Mouse (Mus musculus): ENCODE data around the gene Wrnip1. TPM values are rescaled to one million over a fixed set of nuclear protein-coding genes. Genes with fewer than 3 reads are reported as not detected.

The Wrnip1 gene
- 19.7 and 21.1 TPM in 2 replicates for polyA plus RNA-seq (2015; fragmentation: Nextera tagmentation; extraction: Ambion mirVana)

DNA sequence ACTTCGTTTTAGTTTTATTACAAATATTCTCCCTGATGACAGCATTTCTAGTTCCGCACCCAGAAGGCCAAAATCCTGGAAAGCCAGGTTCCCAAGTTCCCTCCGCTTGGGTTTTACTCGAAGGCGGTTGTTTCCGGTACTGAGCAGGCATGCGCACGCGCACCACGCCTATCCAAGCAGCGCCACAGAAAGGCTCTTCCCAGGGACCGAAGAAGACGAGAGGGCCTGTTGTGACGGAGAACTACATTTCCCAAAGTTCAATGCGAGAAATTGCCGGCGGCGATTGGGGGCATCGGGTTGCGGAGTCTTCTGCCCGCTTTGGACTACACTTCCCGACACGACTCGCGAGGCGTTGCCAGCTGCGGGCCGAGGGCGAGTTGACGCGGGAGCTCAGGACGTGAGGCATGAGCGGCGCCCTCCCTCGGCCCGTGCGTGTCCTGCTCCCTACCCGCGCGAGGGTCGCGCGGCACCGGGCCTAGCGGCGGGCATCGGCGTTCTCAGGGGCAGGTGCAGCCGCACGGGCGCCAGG is at the start of gene Wrnip1:
Wrnip1 (plus strand) TSS at position 346 of the 529 bp plus-strand sequence.
- peaks cover 8% of the 10 kb centered on the region for H3K36me3 ChIP-seq (ENCODE audit: insufficient read depth, low read length)
- H3K9me3 ChIP-seq (ENCODE audit: low read length): no peaks in the 10 kb centered on the region
- peaks cover 19% of the 10 kb centered on the region for H3K4me1 ChIP-seq (ENCODE audit: insufficient read depth, low read length)
- peak within 1 kb of the TSS; percentile 83 for H3K4me2 ChIP-seq (replicated peaks; ENCODE audit: low read depth, low read length)
- peak within 1 kb of the TSS; percentile 57 for H3K27ac ChIP-seq (ENCODE audit: low read length)
- 0% methylated on average over 51 of the region's 51 CpGs for WGBS
- peak within 1 kb of the TSS; percentile 75 for H3K4me3 ChIP-seq (ENCODE audit: low read length)
- ATAC-seq (ENCODE audit: low FRiP score, low TSS enrichment): peak; percentile 97
- H3K27me3 ChIP-seq (ENCODE audit: insufficient read depth, low read length): no peaks in the 10 kb centered on the region
- peak within 1 kb of the TSS; percentile 85 for H3K9ac ChIP-seq (replicated peaks; ENCODE audit: low read length)

DNA sequence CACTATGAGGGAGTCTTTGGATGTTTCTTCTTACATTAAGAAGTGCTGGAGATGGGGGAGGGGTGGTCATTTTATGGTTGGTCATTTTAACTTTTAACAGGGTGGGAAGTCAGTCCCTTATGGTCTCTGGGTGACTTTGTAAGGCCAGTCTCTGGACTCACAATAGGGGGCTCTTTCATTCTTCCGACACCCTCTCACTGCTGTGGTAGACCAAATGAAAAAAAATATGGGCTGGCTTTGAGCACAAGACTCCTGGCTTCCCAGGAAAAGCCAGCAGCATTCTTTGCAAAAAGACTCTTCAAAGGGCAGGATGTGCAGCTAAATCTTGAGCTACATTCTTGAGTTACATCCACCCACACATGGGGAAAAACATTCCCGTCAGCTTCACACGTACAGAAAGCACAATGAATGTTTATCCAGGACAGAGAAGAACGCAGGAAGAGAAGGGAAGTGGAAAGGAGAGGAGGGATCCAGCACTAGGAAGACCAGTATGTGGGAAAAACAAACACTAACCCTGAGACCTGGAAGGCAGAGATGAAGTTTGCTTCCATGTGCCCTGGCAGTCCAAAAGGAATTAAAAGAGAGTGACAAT is 49.7 kb upstream of the Wrnip1 start:
- ATAC-seq (ENCODE audit: low FRiP score, low TSS enrichment): peak; percentile 91
- 5% methylated on average over 4 of the region's 4 CpGs for WGBS
- Histone ChIP-seq H3K27me3 (ENCODE audit: insufficient read depth, low read length) (no peaks in the 10 kb centered on the region), H3K36me3 (ENCODE audit: insufficient read depth, low read length) (no peaks in the 10 kb centered on the region), H3K27ac (ENCODE audit: low read length) (peak overlapping the region; percentile 80), H3K4me3 (ENCODE audit: low read length) (no peak overlapping the region), H3K9ac (replicated peaks; ENCODE audit: low read length) (no peak overlapping the region), H3K9me3 (ENCODE audit: low read length) (no peaks in the 10 kb centered on the region), H3K4me1 (ENCODE audit: insufficient read depth, low read length) (peaks cover 16% of the 10 kb centered on the region), H3K4me2 (replicated peaks; ENCODE audit: low read depth, low read length) (no peak overlapping the region)

DNA sequence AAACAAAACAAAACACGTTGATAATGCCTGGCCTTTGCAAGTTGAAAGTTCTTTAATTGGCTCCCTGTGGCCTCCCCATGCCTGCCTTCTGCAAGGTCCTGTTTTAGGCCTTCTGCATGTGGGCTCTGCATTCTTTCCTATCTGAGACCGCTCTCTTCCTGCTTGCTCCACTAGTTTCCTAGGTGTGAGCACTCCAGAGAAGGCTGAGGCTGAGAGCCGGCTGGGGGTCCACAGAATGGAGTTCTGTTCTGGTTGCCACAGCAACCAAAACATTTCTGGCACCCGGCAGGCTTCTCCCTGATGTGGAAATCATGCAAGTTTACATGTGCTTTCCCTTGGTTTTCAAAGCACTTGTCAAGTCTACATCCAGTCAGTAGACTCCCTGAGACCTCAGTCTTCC is 42.8 kb upstream of the Wrnip1 start:
- Histone ChIP-seq H3K27me3 (ENCODE audit: insufficient read depth, low read length) (no peaks in the 10 kb centered on the region), H3K4me1 (ENCODE audit: insufficient read depth, low read length) (no peaks in the 10 kb centered on the region), H3K9ac (replicated peaks; ENCODE audit: low read length) (no peak overlapping the region), H3K36me3 (ENCODE audit: insufficient read depth, low read length) (no peaks in the 10 kb centered on the region), H3K4me3 (ENCODE audit: low read length) (no peak overlapping the region), H3K4me2 (replicated peaks; ENCODE audit: low read depth, low read length) (no peak overlapping the region), H3K27ac (ENCODE audit: low read length) (no peak overlapping the region), H3K9me3 (ENCODE audit: low read length) (no peaks in the 10 kb centered on the region)
- WGBS: 36% methylated on average over 4 of the region's 4 CpGs
- ATAC-seq (ENCODE audit: low FRiP score, low TSS enrichment): no peak

DNA sequence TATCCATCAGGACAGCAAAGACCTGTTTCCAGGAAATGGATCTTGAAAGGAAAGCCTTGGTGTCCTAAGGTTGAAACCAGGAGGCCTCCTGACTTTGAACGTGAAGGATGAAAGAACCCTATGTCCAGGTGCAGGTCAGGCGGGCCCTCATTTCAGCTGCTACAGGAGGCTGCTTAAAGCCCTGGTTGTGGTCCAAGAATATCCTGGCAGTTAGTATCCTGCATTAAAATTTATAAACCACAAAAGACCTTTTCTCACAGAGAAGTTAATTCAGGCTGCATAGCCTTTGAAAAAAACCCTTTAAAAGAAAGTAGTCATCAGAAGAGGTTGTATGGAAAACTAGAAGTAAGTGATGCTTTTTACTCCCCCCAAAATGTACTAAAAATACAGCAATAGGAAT is 41.0 kb upstream of the Wrnip1 start:
- no peaks in the 10 kb centered on the region for H3K27me3 ChIP-seq (ENCODE audit: insufficient read depth, low read length)
- H3K27ac ChIP-seq (ENCODE audit: low read length): no peak overlapping the region
- no peak overlapping the region for H3K4me2 ChIP-seq (replicated peaks; ENCODE audit: low read depth, low read length)
- no peak for ATAC-seq (ENCODE audit: low FRiP score, low TSS enrichment)
- 68% methylated on average over 2 of the region's 2 CpGs for WGBS
- H3K36me3 ChIP-seq (ENCODE audit: insufficient read depth, low read length): no peaks in the 10 kb centered on the region
- H3K9me3 ChIP-seq (ENCODE audit: low read length): no peaks in the 10 kb centered on the region
- H3K4me1 ChIP-seq (ENCODE audit: insufficient read depth, low read length): no peaks in the 10 kb centered on the region
- no peak overlapping the region for H3K9ac ChIP-seq (replicated peaks; ENCODE audit: low read length)
- H3K4me3 ChIP-seq (ENCODE audit: low read length): no peak overlapping the region

DNA sequence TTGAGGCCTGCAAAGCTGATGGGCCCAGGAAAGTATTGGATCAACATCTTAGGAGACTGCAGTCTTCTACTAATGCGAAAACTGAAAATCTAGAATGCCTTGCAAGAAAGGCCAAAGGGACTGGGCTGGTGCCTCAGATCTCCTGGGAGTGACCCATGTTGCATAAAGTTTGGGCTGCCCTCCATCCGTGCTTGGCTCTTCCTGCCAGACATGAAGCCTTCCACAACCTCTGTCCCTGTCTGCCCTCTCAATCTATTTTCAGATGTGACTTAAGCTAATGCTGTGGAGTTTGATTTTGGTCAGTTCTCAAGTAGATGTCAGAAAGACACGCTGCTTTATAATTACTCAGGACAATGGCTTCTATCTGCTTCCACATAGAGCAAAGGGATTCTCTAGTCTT is 38.7 kb upstream of the Wrnip1 start:
- H3K36me3 ChIP-seq (ENCODE audit: insufficient read depth, low read length): no peaks in the 10 kb centered on the region
- 82% methylated on average over 3 of the region's 3 CpGs for WGBS

DNA sequence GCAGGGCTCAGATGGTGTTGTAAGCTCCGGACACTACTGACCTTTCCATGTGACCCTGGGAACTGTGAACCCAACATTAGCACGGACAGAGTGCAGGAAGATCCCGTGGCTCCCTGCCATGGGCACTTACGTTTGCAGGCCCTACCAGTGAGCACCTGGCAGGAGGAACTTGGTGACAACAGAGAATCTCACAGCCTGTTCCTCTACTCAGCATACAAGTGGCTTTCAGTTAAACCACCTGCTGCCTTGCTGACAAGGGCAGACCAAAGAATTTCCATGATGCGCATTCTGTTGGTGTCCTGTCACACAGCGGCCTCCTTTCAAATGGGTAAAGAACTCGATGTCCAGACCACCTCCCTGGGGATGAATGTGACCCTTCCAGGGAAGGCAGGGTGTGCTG is 37.4 kb upstream of the Wrnip1 start:
- H3K4me3 ChIP-seq (ENCODE audit: low read length): no peak overlapping the region
- ATAC-seq (ENCODE audit: low FRiP score, low TSS enrichment): no peak
- H3K4me2 ChIP-seq (replicated peaks; ENCODE audit: low read depth, low read length): no peak overlapping the region
- no peaks in the 10 kb centered on the region for H3K9me3 ChIP-seq (ENCODE audit: low read length)
- no peaks in the 10 kb centered on the region for H3K36me3 ChIP-seq (ENCODE audit: insufficient read depth, low read length)
- H3K27ac ChIP-seq (ENCODE audit: low read length): no peak overlapping the region
- no peaks in the 10 kb centered on the region for H3K4me1 ChIP-seq (ENCODE audit: insufficient read depth, low read length)
- H3K27me3 ChIP-seq (ENCODE audit: insufficient read depth, low read length): no peaks in the 10 kb centered on the region
- H3K9ac ChIP-seq (replicated peaks; ENCODE audit: low read length): no peak overlapping the region
- WGBS: 48% methylated on average over 7 of the region's 7 CpGs

More for the DNA sequence above, 38.7 kb upstream of the Wrnip1 start:
- Histone ChIP-seq H3K4me1 (ENCODE audit: insufficient read depth, low read length) (no peaks in the 10 kb centered on the region), H3K4me2 (replicated peaks; ENCODE audit: low read depth, low read length) (no peak overlapping the region), H3K9ac (replicated peaks; ENCODE audit: low read length) (no peak overlapping the region), H3K4me3 (ENCODE audit: low read length) (no peak overlapping the region), H3K27ac (ENCODE audit: low read length) (no peak overlapping the region), H3K9me3 (ENCODE audit: low read length) (no peaks in the 10 kb centered on the region), H3K27me3 (ENCODE audit: insufficient read depth, low read length) (no peaks in the 10 kb centered on the region)
- ATAC-seq (ENCODE audit: low FRiP score, low TSS enrichment): no peak

DNA sequence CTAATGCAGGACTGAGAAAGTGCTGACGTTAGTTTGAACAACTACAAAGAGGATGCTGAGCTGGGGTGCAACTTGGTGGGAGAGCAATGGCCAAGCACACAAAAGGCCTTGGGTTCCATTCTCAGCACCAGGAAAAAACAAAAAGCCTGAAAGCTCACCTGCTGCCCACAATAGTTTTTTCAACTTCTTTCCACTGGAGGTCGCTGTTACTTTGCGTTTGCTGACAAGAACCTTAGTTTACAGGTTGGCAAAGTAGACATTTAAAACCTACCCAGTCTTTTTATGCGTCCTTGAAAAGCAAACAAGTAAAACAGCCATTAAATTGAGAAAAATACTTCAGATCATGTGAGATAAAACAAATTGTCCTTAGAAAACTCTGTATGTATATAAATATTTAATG is 33.7 kb upstream of the Wrnip1 start:
- no peak overlapping the region for H3K9ac ChIP-seq (replicated peaks; ENCODE audit: low read length)
- H3K27me3 ChIP-seq (ENCODE audit: insufficient read depth, low read length): no peaks in the 10 kb centered on the region
- H3K4me3 ChIP-seq (ENCODE audit: low read length): no peak overlapping the region
- H3K27ac ChIP-seq (ENCODE audit: low read length): no peak overlapping the region
- WGBS: 12% methylated on average over 4 of the region's 4 CpGs
- 0 out of 2 replicates have a peak, but pooled peaks cover 2% of the 10 kb centered on the region for H3K4me1 ChIP-seq (ENCODE audit: insufficient read depth, low read length)
- H3K36me3 ChIP-seq (ENCODE audit: insufficient read depth, low read length): no peaks in the 10 kb centered on the region
- no peaks in the 10 kb centered on the region for H3K9me3 ChIP-seq (ENCODE audit: low read length)
- no peak overlapping the region for H3K4me2 ChIP-seq (replicated peaks; ENCODE audit: low read depth, low read length)
- ATAC-seq (ENCODE audit: low FRiP score, low TSS enrichment): no peak

DNA sequence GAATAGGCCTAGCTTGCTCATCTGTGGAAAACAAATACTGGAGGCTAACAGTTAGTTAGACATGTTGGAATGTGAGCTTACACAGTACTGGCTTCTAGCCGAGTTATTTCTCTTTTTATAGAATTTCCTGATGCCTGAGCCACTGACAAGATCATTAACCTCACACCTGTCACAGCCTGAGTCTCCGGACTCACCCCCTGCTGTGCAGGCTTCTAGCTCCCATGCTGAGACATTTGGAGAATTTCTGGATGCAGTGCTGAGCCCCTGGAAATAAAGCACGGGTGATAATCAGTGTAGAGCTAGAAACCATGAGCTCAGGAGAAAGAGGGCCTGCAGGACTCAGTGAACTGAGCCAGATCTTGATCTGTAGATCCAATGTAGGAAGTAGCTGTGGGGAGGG is 31.9 kb upstream of the Wrnip1 start:
- H3K4me1 ChIP-seq (ENCODE audit: insufficient read depth, low read length): 0 out of 2 replicates have a peak, but pooled peaks cover 2% of the 10 kb centered on the region
- ATAC-seq (ENCODE audit: low FRiP score, low TSS enrichment): no peak
- no peak overlapping the region for H3K27ac ChIP-seq (ENCODE audit: low read length)
- no peaks in the 10 kb centered on the region for H3K36me3 ChIP-seq (ENCODE audit: insufficient read depth, low read length)
- H3K27me3 ChIP-seq (ENCODE audit: insufficient read depth, low read length): no peaks in the 10 kb centered on the region
- no peaks in the 10 kb centered on the region for H3K9me3 ChIP-seq (ENCODE audit: low read length)
- H3K4me2 ChIP-seq (replicated peaks; ENCODE audit: low read depth, low read length): no peak overlapping the region
- 18% methylated on average over 3 of the region's 3 CpGs for WGBS
- H3K4me3 ChIP-seq (ENCODE audit: low read length): no peak overlapping the region
- H3K9ac ChIP-seq (replicated peaks; ENCODE audit: low read length): no peak overlapping the region

DNA sequence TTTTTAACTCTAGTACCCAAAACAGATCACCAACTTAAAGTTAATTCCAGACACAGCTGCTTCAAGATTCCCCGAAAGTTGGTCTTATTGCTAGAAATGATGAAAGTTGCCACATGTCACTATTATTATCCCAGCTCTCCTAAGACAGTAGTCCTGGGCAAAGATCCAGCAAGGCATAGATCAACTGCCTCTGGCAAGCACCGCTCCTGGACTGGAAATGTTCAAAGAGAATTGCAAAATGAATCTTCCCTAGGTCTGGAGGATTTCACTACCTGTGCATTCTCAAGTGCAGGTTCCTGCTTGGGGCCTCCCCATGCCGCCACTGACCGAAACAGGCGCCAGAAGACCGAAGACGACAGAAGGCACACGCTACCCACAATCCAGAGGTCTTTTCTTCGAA is 25.9 kb upstream of the Wrnip1 start:
- Histone ChIP-seq H3K27me3 (ENCODE audit: insufficient read depth, low read length) (no peaks in the 10 kb centered on the region), H3K9me3 (ENCODE audit: low read length) (no peaks in the 10 kb centered on the region), H3K9ac (replicated peaks; ENCODE audit: low read length) (no peak overlapping the region), H3K27ac (ENCODE audit: low read length) (no peak overlapping the region), H3K4me3 (ENCODE audit: low read length) (no peak overlapping the region), H3K36me3 (ENCODE audit: insufficient read depth, low read length) (no peaks in the 10 kb centered on the region), H3K4me1 (ENCODE audit: insufficient read depth, low read length) (no peaks in the 10 kb centered on the region), H3K4me2 (replicated peaks; ENCODE audit: low read depth, low read length) (no peak overlapping the region)
- no peak for ATAC-seq (ENCODE audit: low FRiP score, low TSS enrichment)
- WGBS: 90% methylated on average over 9 of the region's 9 CpGs

DNA sequence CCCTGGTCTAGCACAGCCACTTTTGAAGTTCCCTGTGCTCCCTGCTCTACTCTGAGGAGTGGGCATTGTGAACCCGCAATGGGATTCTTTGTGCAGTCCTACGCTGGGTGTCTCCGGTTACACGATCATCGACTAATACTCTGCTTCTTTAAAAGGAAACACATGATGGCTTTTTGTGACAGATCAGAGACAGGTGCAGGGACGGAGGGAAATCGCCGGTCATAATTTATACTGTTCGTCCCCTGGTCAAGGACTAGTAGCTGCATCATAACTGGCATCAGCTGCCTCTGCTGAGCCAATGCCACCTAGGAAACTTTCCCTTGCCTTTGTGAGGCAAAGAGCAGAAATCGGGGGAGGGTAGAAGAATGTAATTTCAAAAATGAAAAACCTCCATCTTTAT is 25.5 kb upstream of the Wrnip1 start:
- Histone ChIP-seq H3K9me3 (ENCODE audit: low read length) (no peaks in the 10 kb centered on the region), H3K4me3 (ENCODE audit: low read length) (no peak overlapping the region), H3K27me3 (ENCODE audit: insufficient read depth, low read length) (no peaks in the 10 kb centered on the region), H3K4me1 (ENCODE audit: insufficient read depth, low read length) (no peaks in the 10 kb centered on the region), H3K27ac (ENCODE audit: low read length) (no peak overlapping the region), H3K4me2 (replicated peaks; ENCODE audit: low read depth, low read length) (no peak overlapping the region), H3K9ac (replicated peaks; ENCODE audit: low read length) (no peak overlapping the region), H3K36me3 (ENCODE audit: insufficient read depth, low read length) (no peaks in the 10 kb centered on the region)
- ATAC-seq (ENCODE audit: low FRiP score, low TSS enrichment): no peak
- WGBS: 80% methylated on average over 10 of the region's 10 CpGs
